12 mouse cellular contexts compared by ENCODE assay signal in the genomic region with DNA sequence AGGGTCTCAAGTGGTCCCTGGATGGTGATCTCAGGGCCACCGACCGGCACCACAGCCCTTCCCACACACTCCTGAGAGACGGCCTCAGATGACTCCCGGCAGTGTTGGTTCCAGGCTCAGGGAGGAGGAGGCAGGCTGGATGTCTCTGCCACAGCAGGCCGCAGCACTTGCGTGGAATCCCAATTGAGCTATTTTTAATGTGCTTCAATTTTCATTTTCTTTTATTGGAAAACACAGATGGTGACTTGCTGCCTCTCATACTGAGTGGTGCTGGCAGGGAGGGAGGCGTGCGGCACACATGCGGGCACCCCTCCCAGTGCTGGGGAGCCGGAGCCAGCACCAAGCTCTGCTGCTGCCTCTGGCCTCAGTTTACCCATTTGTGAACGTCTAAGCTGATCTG. TPM values are rescaled to one million over a fixed set of nuclear protein-coding genes. Genes with fewer than 3 reads are reported as not detected.
DNase-seq lines count a peak whose midpoint lies in the region; ATAC-seq lines count a peak whose summit lies in the region.
"Had no signal": no experiment of that assay in that cellular context is flagged by ENCODE, and none has a peak within 500 bp of the region (broad histone marks: within the 10 kb centered on the region; RNA-seq: fewer than 3 reads in every experiment).

No protein-coding gene starts in this region.

- H3K9ac ChIP-seq in midbrain, embryonic 13.5 days (replicated peaks): no peak overlapping the region
- H3K9ac ChIP-seq in intestine, embryonic 16.5 days (ENCODE audit: low read depth, low read length): no peak overlapping the region
- H3K9ac ChIP-seq: liver, embryonic 13.5 days; midbrain, embryonic 12.5 days had no signal

- H3K4me1 ChIP-seq in midbrain, embryonic 13.5 days (replicated peaks): peaks cover 72% of the 10 kb centered on the region
- H3K4me1 ChIP-seq in intestine, embryonic 16.5 days (ENCODE audit: control insufficient read depth, insufficient read depth, low read length): peaks cover 21% of the 10 kb centered on the region

- 0 out of 2 replicates have a peak overlapping the region, but pooled peaks have one; percentile 12 for H3K27ac ChIP-seq in midbrain, embryonic 13.5 days
- no peak overlapping the region for H3K27ac ChIP-seq in intestine, embryonic 16.5 days (ENCODE audit: low read length)
- H3K27ac ChIP-seq: liver, embryonic 13.5 days; midbrain, embryonic 12.5 days had no signal

- ATAC-seq in midbrain, embryonic 13.5 days: no peak
- no peak for ATAC-seq in CD4-positive, CD25-positive, alpha-beta regulatory T cell, adult 4 months
- no peak for ATAC-seq in intestine, embryonic 16.5 days
- ATAC-seq: activated CD4-positive, CD25-positive, alpha-beta regulatory T cell, adult 4 months had no signal

- no peaks in the 10 kb centered on the region for H3K9me3 ChIP-seq in midbrain, embryonic 13.5 days
- no peaks in the 10 kb centered on the region for H3K9me3 ChIP-seq in intestine, embryonic 16.5 days (ENCODE audit: control insufficient read depth, low read length)
- H3K9me3 ChIP-seq: liver, embryonic 13.5 days; midbrain, embryonic 12.5 days had no signal

- H3K4me2 ChIP-seq in midbrain, embryonic 13.5 days (replicated peaks): no peak overlapping the region
- no peak overlapping the region for H3K4me2 ChIP-seq in intestine, embryonic 16.5 days (ENCODE audit: low read depth, low read length)
- H3K4me2 ChIP-seq: liver, embryonic 13.5 days; midbrain, embryonic 12.5 days had no signal

- no peaks in the 10 kb centered on the region for H3K27me3 ChIP-seq in midbrain, embryonic 13.5 days
- H3K27me3 ChIP-seq in intestine, embryonic 16.5 days (replicated peaks; ENCODE audit: control insufficient read depth, insufficient read depth, low read length): no peaks in the 10 kb centered on the region
- H3K27me3 ChIP-seq: liver, embryonic 13.5 days; midbrain, embryonic 12.5 days had no signal

- peaks cover 5% of the 10 kb centered on the region; the same call in 1 of the 2 replicates for H3K36me3 ChIP-seq in midbrain, embryonic 13.5 days
- H3K36me3 ChIP-seq in intestine, embryonic 16.5 days (ENCODE audit: control insufficient read depth, insufficient read depth, low read length): no peaks in the 10 kb centered on the region
- H3K36me3 ChIP-seq: liver, embryonic 13.5 days had no signal

- H3K4me3 ChIP-seq in midbrain, embryonic 13.5 days (replicated peaks): no peak overlapping the region
- H3K4me3 ChIP-seq in intestine, embryonic 16.5 days (ENCODE audit: low read length): no peak overlapping the region
- H3K4me3 ChIP-seq: liver, embryonic 13.5 days; midbrain, embryonic 12.5 days had no signal

- WGBS in midbrain, embryonic 13.5 days: 74% methylated on average over 11 of the region's 11 CpGs
- 80% methylated on average over 11 of the region's 11 CpGs for WGBS in intestine, embryonic 16.5 days

- DNase-seq in brain, embryonic 18.5 days (ENCODE audit: low read depth, low spot score): peak; percentile 57
- DNase-seq in cerebellum, postnatal 10 days: peak; percentile 43 to 50
- peak; percentile 72 for DNase-seq in layer of hippocampus, adult 11-12 months (ENCODE audit: low spot score)
- no peak for DNase-seq in adrenal gland, adult (ENCODE audit: inconsistent age in 2 of 2, low spot score in 1 of 2)
- DNase-seq in kidney, adult 8-10 months: no peak
- DNase-seq: gastrocnemius, postnatal 14 days; liver, embryonic 13.5 days had no signal

RNA-seq across cellular contexts. Expression of a gene that starts 42.5 kb away (rescaled TPM):
- 20.3 and 25.0 TPM in 2 replicates for polyA plus RNA-seq in midbrain, embryonic 13.5 days (2015; fragmentation: Nextera tagmentation; extraction: Ambion mirVana)
- not detected for polyA plus RNA-seq in CD4-positive, CD25-positive, alpha-beta regulatory T cell, adult 4 months (2017; shearing (Covaris generic))
- polyA plus RNA-seq in intestine, embryonic 16.5 days (2015; fragmentation: Nextera tagmentation; extraction: Ambion mirVana): 3.1 and 3.5 TPM in 2 replicates
- polyA plus RNA-seq: activated CD4-positive, CD25-positive, alpha-beta regulatory T cell, adult 4 months had no signal

Comparison
In these comparisons a context has a peak if more than half of its experiments do, and no peak if none do; other contexts are left out.
1. DNase-seq: peak in brain, embryonic 18.5 days (single experiment), cerebellum, postnatal 10 days (2 of 2) and layer of hippocampus, adult 11-12 months (single experiment); none in adrenal gland, adult (0 of 2) and kidney, adult 8-10 months (0 of 2).